Mouse (Mus musculus): ENCODE data around the gene Flnb. TPM values are rescaled to one million over a fixed set of nuclear protein-coding genes. Genes with fewer than 3 reads are reported as not detected.

The Flnb gene
- total and polyA plus RNA-seq, 3 experiments, result 29.5 to 74.0 (median 61.6) TPM

DNA sequence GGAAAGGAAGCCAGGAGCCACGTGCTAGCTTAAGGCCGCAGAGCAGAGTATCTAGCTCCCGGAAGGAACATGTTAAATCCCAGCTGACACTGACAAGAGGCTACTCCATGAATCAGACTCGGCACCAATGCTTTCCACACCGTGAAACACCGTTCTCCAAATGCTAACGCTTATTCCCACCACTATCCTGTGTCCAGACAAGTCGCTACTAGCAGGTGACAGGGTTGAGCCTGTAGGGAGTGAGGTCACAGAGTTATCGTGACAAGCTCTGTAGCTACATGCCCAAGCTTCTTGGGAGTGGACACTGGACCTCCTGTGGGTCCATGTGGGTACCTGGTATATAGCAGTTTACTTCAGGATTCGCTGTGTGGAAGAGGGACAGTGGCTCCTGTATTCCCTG lies 138.7 kb downstream of the Flnb start:
- Histone ChIP-seq H3K4me3 (replicated peaks in 1 of 3; ENCODE audit: low read depth in 2 of 3, low read length in 2 of 3, poor library complexity in 1 of 3) (no peak overlapping the region), H3K9ac (ENCODE audit: insufficient read depth, low read depth) (no peak overlapping the region), H3K36me3 (replicated peaks in 1 of 2; ENCODE audit: control insufficient read depth in 1 of 2, insufficient read depth in 1 of 2, low read length in 1 of 2) (peaks cover 5 to 13% of the 10 kb centered on the region in 2 experiments), H3K27ac (ENCODE audit: insufficient read depth, low read depth) (no peak overlapping the region), H3K79me2 (replicated peaks; ENCODE audit: control insufficient read depth, extremely low read depth, insufficient read depth, poor library complexity, severe bottlenecking) (no peaks in the 10 kb centered on the region), H3K4me1 (ENCODE audit: control insufficient read depth in 1 of 2, insufficient read depth in 2 of 2) (peaks cover 5 to 44% of the 10 kb centered on the region in 2 experiments; a peak in 2 of 4 replicates), H3K27me3 (replicated peaks) (no peaks in the 10 kb centered on the region), H3K4me2 (ENCODE audit: insufficient read depth, low read depth, poor library complexity, severe bottlenecking) (no peak overlapping the region), H3K9me3 (replicated peaks; ENCODE audit: low read length) (no peaks in the 10 kb centered on the region)
- dilution Hi-C loops (cut with MboI; ENCODE audit: extremely low pct_ligation_motif_present, extremely low pct_unique_long_range_greater_than_20kb, low sequenced_read_pairs), result no loop called here
- TF ChIP-seq UBTF (IDR thresholded peaks at IDR 0.05; ENCODE audit: low read depth, low read length), result no peak
- TF ChIP-seq ZC3H11A (IDR thresholded peaks at IDR 0.05; ENCODE audit: low read depth, low read length), result no peak
- no peak for TF ChIP-seq MAX (IDR thresholded peaks at IDR 0.05; ENCODE audit: low read length)
- TF ChIP-seq CTCF (conservative IDR thresholded peaks at IDR 0.05 in 1 of 2, IDR thresholded peaks at IDR 0.05 in 1 of 2; ENCODE audit: low read depth in 2 of 2, low read length in 2 of 2), result no peak
- no peak for TF ChIP-seq NRF1 (IDR thresholded peaks at IDR 0.05; ENCODE audit: low read depth, low read length)
- TF ChIP-seq KAT2A (IDR thresholded peaks at IDR 0.05; ENCODE audit: insufficient replicate concordance, low read length), result no peak
- no peak for TF ChIP-seq MEF2A (IDR thresholded peaks at IDR 0.05; ENCODE audit: borderline replicate concordance, low read depth, low read length)
- no peak for TF ChIP-seq JUND (conservative IDR thresholded peaks at IDR 0.05; ENCODE audit: low read depth, low read length)
- no peak for TF ChIP-seq ZMIZ1 (IDR thresholded peaks at IDR 0.05; ENCODE audit: low read depth, low read length)
- TF ChIP-seq MYC (IDR thresholded peaks at IDR 0.05; ENCODE audit: low read depth, low read length), result no peak
- TF ChIP-seq USF2 (conservative IDR thresholded peaks at IDR 0.05; ENCODE audit: low read depth, low read length), result no peak
- no peak for TF ChIP-seq SIN3A (IDR thresholded peaks at IDR 0.05; ENCODE audit: low read length)
- no peak for TF ChIP-seq HCFC1 (IDR thresholded peaks at IDR 0.05; ENCODE audit: low read depth, low read length)
- no peak for TF ChIP-seq MAFK (IDR thresholded peaks at IDR 0.05; ENCODE audit: insufficient replicate concordance, low read length)
- TF ChIP-seq NELFE (IDR thresholded peaks at IDR 0.05; ENCODE audit: low read depth, low read length), result no peak
- TF ChIP-seq PAX5 (IDR thresholded peaks at IDR 0.05; ENCODE audit: low read length), result no peak
- no peak for TF ChIP-seq ZKSCAN1 (IDR thresholded peaks at IDR 0.05; ENCODE audit: borderline replicate concordance, low read depth, low read length)
- DNase-seq (ENCODE audit: extremely low read depth), result no peak
- in situ Hi-C loops (cut with MboI; ENCODE audit: low pct_ligation_motif_present, low pct_unique_long_range_greater_than_20kb, low sequenced_read_pairs), result no loop called here

DNA sequence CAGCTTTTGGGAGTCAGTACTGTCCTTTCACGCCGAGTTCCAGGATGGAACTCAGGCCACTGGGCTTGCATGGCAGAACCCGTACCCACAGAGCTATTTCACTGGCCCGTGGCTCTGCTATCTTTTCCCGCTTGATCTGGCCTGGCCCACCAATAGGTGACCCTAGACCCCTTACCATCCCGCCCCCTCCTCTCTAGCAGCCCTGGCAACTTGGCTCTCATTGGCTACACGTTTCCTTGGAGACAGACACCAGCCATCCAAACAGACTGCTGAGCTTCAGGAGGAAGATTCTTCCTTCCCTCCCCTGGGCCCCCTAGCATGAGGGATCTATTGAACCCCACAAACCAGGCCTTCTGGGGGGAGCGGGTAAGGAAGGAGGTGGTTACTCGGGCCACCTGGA lies 139.3 kb downstream of the Flnb start, which contains the start of gene Gm45521:
Gm45521 (plus strand) TSS at position 240 of the 400 bp plus-strand sequence.
- Histone ChIP-seq H3K27me3 (replicated peaks) (no peaks in the 10 kb centered on the region), H3K27ac (ENCODE audit: insufficient read depth, low read depth) (no peak within 1 kb of the TSS), H3K4me2 (ENCODE audit: insufficient read depth, low read depth, poor library complexity, severe bottlenecking) (no peak within 1 kb of the TSS), H3K36me3 (replicated peaks in 1 of 2; ENCODE audit: control insufficient read depth in 1 of 2, insufficient read depth in 1 of 2, low read length in 1 of 2) (peaks cover 0 to 7% of the 10 kb centered on the region in 2 experiments), H3K9ac (ENCODE audit: insufficient read depth, low read depth) (no peak within 1 kb of the TSS), H3K79me2 (replicated peaks; ENCODE audit: control insufficient read depth, extremely low read depth, insufficient read depth, poor library complexity, severe bottlenecking) (no peaks in the 10 kb centered on the region), H3K9me3 (replicated peaks; ENCODE audit: low read length) (no peaks in the 10 kb centered on the region), H3K4me1 (ENCODE audit: control insufficient read depth in 1 of 2, insufficient read depth in 2 of 2) (peaks cover 9 to 50% of the 10 kb centered on the region in 2 experiments), H3K4me3 (replicated peaks in 1 of 3; ENCODE audit: low read depth in 2 of 3, low read length in 2 of 3, poor library complexity in 1 of 3) (no peak within 1 kb of the TSS)
- dilution Hi-C loops (cut with MboI; ENCODE audit: extremely low pct_ligation_motif_present, extremely low pct_unique_long_range_greater_than_20kb, low sequenced_read_pairs) (no loop called here), in situ Hi-C loops (cut with MboI; ENCODE audit: low pct_ligation_motif_present, low pct_unique_long_range_greater_than_20kb, low sequenced_read_pairs) (no loop called here)
- TF ChIP-seq POLR2AphosphoS2 (IDR thresholded peaks at IDR 0.05; ENCODE audit: low read depth, low read length), result no peak
- TF ChIP-seq POLR2A (IDR thresholded peaks at IDR 0.05; ENCODE audit: low read depth, low read length), result no peak
- TF ChIP-seq GABPA (IDR thresholded peaks at IDR 0.05; ENCODE audit: insufficient replicate concordance, low read depth, low read length), result no peak
- TF ChIP-seq PAX5 (IDR thresholded peaks at IDR 0.05; ENCODE audit: low read length), result no peak
- no peak for TF ChIP-seq ELF1 (IDR thresholded peaks at IDR 0.05; ENCODE audit: low read depth, low read length)
- no peak for TF ChIP-seq MAX (IDR thresholded peaks at IDR 0.05; ENCODE audit: low read length)
- no peak for TF ChIP-seq EP300 (IDR thresholded peaks at IDR 0.05; ENCODE audit: low read length)
- TF ChIP-seq MAFK (IDR thresholded peaks at IDR 0.05; ENCODE audit: insufficient replicate concordance, low read length), result no peak
- no peak for DNase-seq (ENCODE audit: extremely low read depth)
